ENCODE assay signal across 11 mouse cellular contexts in the genomic region with DNA sequence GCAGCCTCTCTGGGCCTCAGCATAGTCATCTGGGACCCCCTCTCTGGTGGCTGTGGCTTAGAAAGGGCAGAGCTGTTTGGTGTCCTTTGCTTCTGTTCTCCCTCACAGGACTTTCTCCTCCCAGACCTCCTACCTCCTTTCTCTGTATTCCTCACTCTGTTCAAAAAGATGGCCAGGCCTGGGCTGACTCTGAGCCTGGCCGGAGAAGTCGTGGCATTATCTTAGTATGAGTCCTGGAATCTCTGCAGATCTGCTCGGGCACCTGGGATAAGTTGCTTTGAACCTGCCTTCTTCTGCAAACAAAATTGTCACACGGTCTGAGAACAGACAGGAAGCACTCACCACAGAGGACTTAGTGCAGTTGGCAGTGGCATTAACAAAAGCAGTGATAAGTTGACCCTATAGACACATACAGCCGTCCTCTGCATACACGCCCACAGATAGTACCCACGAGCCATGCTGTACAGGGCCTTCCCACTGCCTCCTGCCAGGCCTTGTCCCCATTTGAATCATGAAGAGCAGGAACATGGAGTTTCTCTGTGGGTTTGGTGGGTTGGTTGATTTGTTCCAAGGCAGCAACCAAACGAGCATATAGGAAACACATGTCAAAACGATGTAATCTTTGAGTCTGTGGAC.
DNase-seq lines count a peak whose midpoint lies in the region; ATAC-seq and TF ChIP-seq lines count a peak whose summit lies in the region.
"Had no signal": no experiment of that assay in that cellular context is flagged by ENCODE, and none has a peak within 500 bp of the region (broad histone marks: within the 10 kb centered on the region; RNA-seq: fewer than 3 reads in every experiment).

No protein-coding gene starts in this region.

- H3K36me3 ChIP-seq in kidney, embryonic 16.5 days (ENCODE audit: insufficient read depth, low read length), result no peaks in the 10 kb centered on the region; the same call in 1 of the 2 replicates
- peaks cover 44% of the 10 kb centered on the region for H3K36me3 ChIP-seq in forebrain, embryonic 10.5 days (replicated peaks)
- peaks cover 8% of the 10 kb centered on the region; the same call in 1 of the 2 replicates for H3K36me3 ChIP-seq in hindbrain, postnatal 0 days (ENCODE audit: insufficient read depth, low read length)
- peaks cover 38% of the 10 kb centered on the region for H3K36me3 ChIP-seq in neural tube, embryonic 13.5 days

- H3K4me3 ChIP-seq in kidney, embryonic 16.5 days (ENCODE audit: low read length), result no peak overlapping the region
- no peak overlapping the region for H3K4me3 ChIP-seq in forebrain, embryonic 10.5 days
- no peak overlapping the region for H3K4me3 ChIP-seq in hindbrain, postnatal 0 days (ENCODE audit: low read length)
- H3K4me3 ChIP-seq in neural tube, embryonic 13.5 days, result no peak overlapping the region
- H3K4me3 ChIP-seq: liver, embryonic 13.5 days had no signal

- peak overlapping the region; percentile 0; the same call in 1 of the 2 replicates for H3K9ac ChIP-seq in kidney, embryonic 16.5 days (replicated peaks; ENCODE audit: low read length)
- H3K9ac ChIP-seq in hindbrain, postnatal 0 days (replicated peaks; ENCODE audit: low read length), result 0 out of 2 replicates have a peak overlapping the region, but pooled peaks have one; percentile 9
- peak overlapping the region; percentile 27 for H3K9ac ChIP-seq in neural tube, embryonic 13.5 days
- H3K9ac ChIP-seq: liver, embryonic 13.5 days had no signal

- peak overlapping the region; percentile 11; the same call in 1 of the 2 replicates for H3K27ac ChIP-seq in kidney, embryonic 16.5 days (ENCODE audit: low read length)
- H3K27ac ChIP-seq in forebrain, embryonic 10.5 days, result peak overlapping the region; percentile 88
- peak overlapping the region; percentile 77 for H3K27ac ChIP-seq in hindbrain, postnatal 0 days
- peak overlapping the region; percentile 99 for H3K27ac ChIP-seq in neural tube, embryonic 13.5 days (replicated peaks)
- H3K27ac ChIP-seq: liver, embryonic 13.5 days had no signal

- TF ChIP-seq CTCF in hindbrain, postnatal 0 days (IDR thresholded peaks at IDR 0.05; ENCODE audit: low read depth), result no peak

- no peak for DNase-seq in kidney, adult 18-20 months
- no peak for DNase-seq in forebrain, embryonic 10.5 days (ENCODE audit: extremely low spot score, low spot score)
- no peak for DNase-seq in hindbrain, postnatal 0 days (ENCODE audit: low spot score)
- no peak for DNase-seq in left cerebral cortex, adult 9 months (ENCODE audit: low spot score in 2 of 2)
- no peak for DNase-seq in right cerebral cortex, postnatal 36 days (ENCODE audit: low spot score in 2 of 2)
- DNase-seq: cerebellum, postnatal 25 days; gastrocnemius, postnatal 36 days; liver, embryonic 13.5 days had no signal

- no peak overlapping the region for H3K4me2 ChIP-seq in kidney, embryonic 16.5 days (replicated peaks; ENCODE audit: low read depth, low read length)
- H3K4me2 ChIP-seq in hindbrain, postnatal 0 days (ENCODE audit: low read depth, low read length), result no peak overlapping the region
- H3K4me2 ChIP-seq in neural tube, embryonic 13.5 days, result no peak overlapping the region
- H3K4me2 ChIP-seq: liver, embryonic 13.5 days had no signal

- 61% methylated on average over 9 of the region's 9 CpGs for WGBS in kidney, embryonic 16.5 days
- WGBS in forebrain, embryonic 10.5 days, result 66% methylated on average over 9 of the region's 9 CpGs
- 36% methylated on average over 9 of the region's 9 CpGs for WGBS in hindbrain, postnatal 0 days
- 56% methylated on average over 9 of the region's 9 CpGs for WGBS in neural tube, embryonic 13.5 days

- H3K4me1 ChIP-seq in kidney, embryonic 16.5 days (ENCODE audit: insufficient read depth, low read length), result peaks cover 51% of the 10 kb centered on the region
- peaks cover 64% of the 10 kb centered on the region for H3K4me1 ChIP-seq in forebrain, embryonic 10.5 days
- peaks cover 56% of the 10 kb centered on the region for H3K4me1 ChIP-seq in hindbrain, postnatal 0 days (ENCODE audit: insufficient read depth, low read length)
- peaks cover 83% of the 10 kb centered on the region for H3K4me1 ChIP-seq in neural tube, embryonic 13.5 days (replicated peaks)

- no peak for ATAC-seq in kidney, embryonic 16.5 days (ENCODE audit: low FRiP score, low TSS enrichment)
- ATAC-seq in hindbrain, postnatal 0 days, result no peak
- no peak for ATAC-seq in neural tube, embryonic 13.5 days (ENCODE audit: low read depth)
- no peak for ATAC-seq in erythroid progenitor cell, adult 5-6 weeks (replicated peaks; ENCODE audit: low FRiP score, poor library complexity, severe bottlenecking)

- H3K9me3 ChIP-seq in kidney, embryonic 16.5 days (ENCODE audit: low read length), result no peaks in the 10 kb centered on the region
- H3K9me3 ChIP-seq in forebrain, embryonic 10.5 days, result no peaks in the 10 kb centered on the region
- H3K9me3 ChIP-seq in hindbrain, postnatal 0 days (ENCODE audit: low read length), result no peaks in the 10 kb centered on the region
- H3K9me3 ChIP-seq in neural tube, embryonic 13.5 days, result no peaks in the 10 kb centered on the region
- H3K9me3 ChIP-seq: liver, embryonic 13.5 days had no signal

- H3K27me3 ChIP-seq in kidney, embryonic 16.5 days (ENCODE audit: insufficient read depth, low read length), result no peaks in the 10 kb centered on the region
- peaks cover 54% of the 10 kb centered on the region for H3K27me3 ChIP-seq in forebrain, embryonic 10.5 days (ENCODE audit: poor library complexity, severe bottlenecking)
- no peaks in the 10 kb centered on the region for H3K27me3 ChIP-seq in hindbrain, postnatal 0 days (ENCODE audit: insufficient read depth, low read length)
- H3K27me3 ChIP-seq in neural tube, embryonic 13.5 days, result no peaks in the 10 kb centered on the region
- H3K27me3 ChIP-seq: liver, embryonic 13.5 days had no signal

Comparison
In these comparisons a context has a peak if more than half of its experiments do, and no peak if none do; other contexts are left out.
1. H3K27ac ChIP-seq: peak in every context shown above with its lines; median percentile 99 in neural tube, embryonic 13.5 days; 88 in forebrain, embryonic 10.5 days; 77 in hindbrain, postnatal 0 days; 11 in kidney, embryonic 16.5 days.